Mouse (Mus musculus) embryo, embryonic 10 days (tissue): ENCODE data around the gene Shisa2.

Source experiments
- DNase-seq: peaks from one replicate; pipeline ENCODE4 v3.0.0-alpha.2; 2015; ENCODE audit warnings: low spot score

Gene Shisa2

GRCm38 (mm10) chr14:59630096-59630495 is 5.0 kb downstream of the Shisa2 start:
- DNase-seq = no peak

GRCm38 (mm10) chr14:59632067-59632466 is 7.0 kb downstream of the Shisa2 start:
- DNase-seq = no peak

DNA sequence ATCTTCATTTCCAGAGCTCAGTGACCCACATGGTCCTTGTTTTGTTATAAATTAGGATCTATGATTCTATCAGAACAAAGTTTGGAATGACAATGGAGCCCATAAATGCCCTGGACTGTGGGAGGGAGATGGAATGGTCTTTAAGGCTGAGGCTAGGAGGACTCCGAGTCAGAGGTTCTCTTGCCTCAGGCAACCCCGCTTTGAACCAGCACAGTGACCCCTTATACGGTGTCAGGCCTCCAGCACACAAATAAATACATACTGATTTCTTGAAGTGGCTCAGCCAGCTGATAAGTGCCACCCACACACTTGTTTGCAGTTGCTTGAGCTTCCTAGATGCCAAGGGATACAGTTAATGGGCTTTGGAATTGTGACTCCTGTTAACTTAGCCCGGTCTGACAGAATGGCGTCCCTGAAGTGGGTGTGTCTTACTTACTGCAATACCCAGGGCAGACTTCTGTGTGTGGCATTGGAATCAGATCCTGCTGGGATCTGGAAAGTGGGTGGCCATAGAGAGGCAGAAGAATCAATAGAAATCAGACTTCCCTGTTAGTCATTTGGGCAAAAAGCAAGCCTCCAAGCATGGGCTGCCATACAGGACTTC is 8.3 kb downstream of the Shisa2 start:
- DNase-seq = no peak

DNA sequence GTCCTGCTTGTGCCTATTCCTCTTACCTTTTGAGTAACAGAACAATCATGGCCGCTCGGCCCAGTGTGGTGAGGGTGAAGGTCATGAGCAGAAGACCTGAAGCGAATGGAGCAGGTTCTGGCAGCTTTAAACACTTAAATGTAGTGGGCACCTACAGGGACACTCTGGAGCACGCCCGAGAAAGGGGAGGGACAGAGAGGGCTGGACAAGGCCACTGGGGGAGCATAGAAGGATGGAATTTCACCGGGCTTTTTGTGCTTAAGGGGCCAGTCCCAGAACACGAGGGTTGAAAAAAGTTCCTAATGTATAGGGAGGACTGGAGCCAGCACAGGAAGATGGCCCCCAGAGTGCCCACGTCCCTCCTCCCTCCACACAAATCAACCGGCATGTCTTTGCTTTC is 8.9 kb downstream of the Shisa2 start:
- DNase-seq = no peak

DNA sequence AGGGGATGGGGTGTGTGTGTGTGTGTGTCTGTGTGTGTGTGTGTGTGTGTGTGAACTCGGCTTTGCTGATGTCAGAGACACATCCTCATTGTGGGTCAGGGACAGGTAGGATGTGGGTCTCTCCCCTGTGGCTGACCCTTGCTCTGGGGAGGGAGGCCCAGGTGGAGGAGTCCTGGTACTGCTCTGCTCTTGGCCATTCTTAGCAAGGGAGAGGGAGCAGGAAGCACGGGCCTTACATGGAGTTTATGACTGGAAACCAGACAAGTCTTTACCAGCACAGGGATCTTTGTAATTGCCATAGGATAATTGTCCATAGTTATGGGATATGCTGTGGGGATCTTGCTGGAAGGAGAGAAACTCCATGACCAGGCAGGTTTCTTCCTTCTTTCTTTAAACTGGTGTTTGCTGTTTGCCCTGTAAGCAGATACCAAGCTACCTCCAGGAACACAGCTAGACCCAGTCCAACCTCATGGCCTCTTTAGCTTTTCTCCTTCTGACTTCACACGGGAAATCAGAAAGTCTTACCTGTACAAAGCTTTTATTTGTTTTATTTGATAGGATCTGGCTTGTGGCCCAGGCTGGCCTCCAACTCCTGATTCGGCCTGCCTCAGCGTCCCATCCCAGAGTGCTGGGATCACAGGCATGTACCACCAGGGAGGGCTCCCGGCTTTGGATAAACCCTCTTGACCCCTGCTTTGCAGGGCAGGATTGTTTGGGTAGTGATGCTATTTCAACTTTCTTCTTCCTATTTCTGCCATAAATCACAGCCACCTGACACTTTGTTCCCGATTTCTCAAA is 14.0 kb downstream of the Shisa2 start:
- peak; percentile 43 for DNase-seq

- peak; percentile 70 for DNase-seq
Measured at GRCm38 (mm10) chr14:59641856-59642255, 16.7 kb downstream of the Shisa2 start.

GRCm38 (mm10) chr14:59643582-59643981 is 18.5 kb downstream of the Shisa2 start:
- no peak for DNase-seq

DNA sequence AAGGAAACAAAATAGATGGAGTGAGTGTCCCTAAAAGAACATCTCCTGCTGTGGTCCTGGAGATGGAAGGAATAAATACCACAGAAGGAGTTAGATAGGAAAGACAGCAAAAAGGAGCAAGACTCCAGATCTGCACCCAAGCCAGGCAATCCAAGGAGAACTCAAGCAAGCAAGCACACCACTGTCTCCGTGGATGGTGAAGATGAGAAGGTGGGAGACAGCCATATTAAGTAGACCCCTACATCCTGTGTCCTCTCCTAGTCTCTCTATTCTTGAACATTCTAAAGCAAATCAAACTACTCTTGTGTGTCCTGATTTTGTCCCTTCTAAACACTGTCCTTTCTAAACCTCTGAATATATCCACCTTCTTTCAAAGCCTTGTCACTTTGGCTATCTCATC is 19.1 kb downstream of the Shisa2 start:
- no peak for DNase-seq

GRCm38 (mm10) chr14:59644896-59645295 is 19.8 kb downstream of the Shisa2 start:
- no peak for DNase-seq

DNA sequence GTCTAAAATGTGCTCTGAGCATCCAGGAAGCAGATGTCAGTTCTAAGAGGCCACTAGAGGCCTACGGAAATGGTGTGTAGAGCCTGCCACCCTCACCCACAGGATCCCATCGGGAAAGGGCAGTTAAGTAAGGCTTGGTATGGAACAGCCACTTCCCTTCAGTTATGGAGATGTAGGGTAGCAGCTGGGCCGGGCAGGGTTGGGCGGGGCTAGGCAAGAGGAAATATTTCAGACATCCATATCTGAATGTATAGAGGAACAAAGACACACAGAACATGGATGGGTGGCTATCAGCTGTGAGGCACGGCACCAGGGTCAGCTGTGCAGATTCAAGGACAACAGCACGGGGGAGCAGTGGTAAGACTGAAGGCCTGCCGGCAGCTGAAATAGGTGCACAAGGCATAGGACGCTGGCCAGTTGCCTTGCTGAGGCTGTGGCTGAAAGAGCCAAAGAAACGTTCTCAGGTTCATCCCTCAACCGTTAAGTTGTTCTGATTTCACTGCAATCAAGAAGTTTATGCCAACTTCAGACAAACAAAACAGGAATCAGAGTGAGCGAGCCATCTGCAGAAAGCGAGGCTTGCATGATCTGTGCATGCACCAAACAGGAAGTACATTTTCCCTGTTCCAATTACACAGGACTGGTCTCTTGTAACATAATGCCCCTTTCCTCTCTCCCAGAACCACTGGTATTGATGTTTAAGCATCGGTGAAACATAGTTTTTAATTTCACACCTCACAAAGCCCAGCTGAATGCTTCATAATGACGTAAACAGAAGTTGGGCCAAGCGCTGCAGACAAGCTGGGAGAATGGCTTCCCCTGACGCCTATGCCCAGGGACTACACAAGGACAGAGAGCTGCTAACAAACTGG is 22.0 kb downstream of the Shisa2 start:
- no peak for DNase-seq

DNA sequence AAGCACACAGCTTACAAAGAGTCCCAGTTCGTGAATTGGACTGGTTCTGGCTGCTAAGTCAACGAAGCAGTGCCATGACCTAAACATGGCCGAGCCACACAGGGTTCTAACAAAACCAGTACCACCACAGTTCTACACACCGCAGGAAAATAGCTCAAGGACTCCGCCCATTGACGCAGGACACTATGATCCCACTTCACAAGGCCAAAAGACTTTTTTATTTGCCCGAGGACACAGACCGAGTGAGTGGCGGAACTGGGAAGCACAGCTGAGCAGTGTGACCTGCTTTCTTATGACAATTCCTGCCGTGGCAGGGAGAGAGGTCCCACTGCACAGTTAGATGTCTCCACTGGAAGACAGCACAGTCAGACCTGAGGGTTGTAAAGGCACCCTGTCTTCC is 23.5 kb downstream of the Shisa2 start:
- DNase-seq = no peak

DNA sequence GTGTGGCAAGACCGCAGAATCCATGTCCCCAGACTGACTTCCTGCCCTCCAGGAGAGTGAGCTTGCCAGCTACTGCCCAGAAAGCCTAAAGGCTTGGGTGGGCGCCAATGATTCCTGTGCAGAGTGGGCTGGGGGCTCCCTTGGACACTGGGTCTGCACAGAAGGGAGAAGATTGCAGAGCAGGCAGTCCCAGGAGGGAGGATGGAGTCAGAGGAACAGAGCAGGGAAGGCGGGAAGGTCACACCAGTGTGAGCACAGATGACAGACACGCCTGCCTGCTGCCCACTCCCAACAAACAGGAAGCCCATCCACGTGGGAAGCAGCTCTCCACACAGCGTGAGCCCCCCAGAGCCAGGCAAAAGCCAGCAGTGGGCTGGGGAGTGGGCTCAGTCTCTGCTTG is 24.2 kb downstream of the Shisa2 start:
- no peak for DNase-seq

GRCm38 (mm10) chr14:59656591-59656990 is 31.5 kb downstream of the Shisa2 start:
- no peak for DNase-seq

DNA sequence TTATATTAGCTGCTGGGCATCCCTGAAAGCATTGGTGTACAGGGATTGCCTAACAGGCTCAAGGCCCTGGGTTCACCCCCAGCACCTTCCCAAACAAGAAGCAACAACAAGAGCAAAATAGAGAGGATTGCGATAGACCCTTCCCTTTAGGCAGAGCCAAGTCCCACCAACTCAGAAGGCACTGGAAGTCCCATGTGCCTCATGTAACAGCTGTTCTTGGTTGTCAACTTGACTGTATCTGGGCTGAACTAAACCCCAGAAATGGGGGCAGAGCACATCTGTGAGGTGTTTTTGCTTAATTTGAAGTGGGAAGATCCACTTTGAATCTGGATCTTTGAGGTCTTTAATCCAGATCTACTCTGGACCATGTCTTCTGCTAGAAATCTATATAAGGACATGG is 32.0 kb downstream of the Shisa2 start:
- DNase-seq = no peak

DNA sequence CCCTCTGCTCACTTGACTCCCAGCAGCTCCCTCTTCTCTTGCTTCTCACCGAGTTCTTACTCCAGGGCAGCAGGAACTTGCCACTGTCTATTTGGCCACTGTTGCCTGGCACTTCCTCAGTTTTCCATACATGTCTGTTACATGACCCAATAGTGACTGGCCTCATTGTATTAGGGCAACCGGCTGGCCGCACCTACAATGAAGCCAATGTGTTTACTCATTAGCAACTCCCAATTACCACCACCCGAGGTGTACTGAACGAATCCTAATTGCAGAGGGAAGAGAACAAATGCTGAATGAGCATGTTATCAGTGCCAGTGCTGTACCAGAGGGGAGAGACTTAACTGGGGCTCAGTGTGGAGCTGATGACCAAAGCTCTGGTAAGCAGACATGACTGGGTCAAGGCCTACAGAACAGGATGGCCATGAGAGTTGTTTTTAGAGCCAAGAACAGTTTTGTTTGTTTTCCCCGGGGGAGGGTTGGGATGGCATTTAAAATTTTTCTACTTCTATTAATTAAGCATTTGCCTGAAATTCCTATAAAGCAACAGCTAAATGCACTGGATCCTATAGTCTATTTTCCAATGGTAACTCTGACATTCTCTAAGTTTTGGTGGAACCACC is 47.9 kb downstream of the Shisa2 start:
- DNase-seq = no peak

DNA sequence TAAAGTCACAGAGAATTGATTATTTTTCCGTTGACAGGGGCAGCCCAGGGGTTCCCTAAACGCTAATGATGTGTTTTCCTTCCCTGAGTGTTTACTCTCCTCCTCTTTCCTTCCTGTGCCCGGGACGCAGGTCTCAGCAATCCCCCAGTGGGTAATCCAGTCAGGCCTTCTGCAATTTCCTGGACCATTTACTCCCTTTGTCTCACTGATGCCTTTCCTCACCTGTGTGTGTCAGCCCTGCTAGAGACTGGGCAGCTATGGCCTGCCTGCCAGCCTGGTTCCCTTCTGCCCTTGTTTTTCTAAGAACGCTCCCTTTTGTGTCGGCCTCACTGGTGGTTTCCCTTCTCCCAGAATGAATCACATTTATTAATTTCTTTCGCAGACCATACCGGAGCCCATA is 49.4 kb downstream of the Shisa2 start:
- no peak for DNase-seq

- DNase-seq = no peak
Measured at GRCm38 (mm10) chr14:59675330-59675729, 50.2 kb downstream of the Shisa2 start.

DNA sequence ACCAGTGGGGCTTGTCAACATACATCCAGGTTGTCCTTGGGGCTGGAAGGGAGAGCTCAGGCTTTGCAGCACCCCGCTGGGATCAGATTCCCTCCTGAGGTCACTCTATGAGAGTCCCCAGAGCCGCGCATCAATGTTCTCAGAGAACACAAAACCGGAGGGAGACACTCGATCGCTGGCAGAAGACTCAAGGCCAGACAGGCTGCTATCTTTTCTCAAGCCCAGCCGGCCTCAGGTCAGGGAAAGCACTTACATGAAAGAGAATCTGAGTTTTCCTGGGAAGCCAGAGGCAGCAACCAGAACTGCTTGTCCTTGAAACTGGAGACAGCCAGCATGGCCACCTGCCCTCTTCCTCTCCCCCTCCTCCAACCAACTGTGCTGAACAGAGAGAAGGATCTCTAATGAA is 52.5 kb downstream of the Shisa2 start:
- no peak for DNase-seq
